Mouse (Mus musculus): Measurements from ENCODE around the gene Dvl2. TPM values are rescaled to one million over a fixed set of nuclear protein-coding genes. Genes with fewer than 3 reads are reported as not detected.

Dvl2 gene
- total and polyA plus RNA-seq, 3 experiments, result 11.2 to 22.2 (median 12.2) TPM

Small RNAs within 50 kb of the gene (microRNA-seq; reads per million reads assigned to microRNA genes)
- gene Gm44349, result 0 to 0.66 reads per million in 2 experiments
- gene Mir324, result 1,982 to 2,409 reads per million in 2 experiments

Other genes starting within 250 kb of the Dvl2 start
Only the 30 nearest of the 39 such genes appear.
- 1 to 10 TPM; 1.7 to 3.1 TPM for gene Chrnb1, start 204.7 kb upstream of the Dvl2 start, total RNA-seq (2021)
- gene Chrnb1, start 204.7 kb upstream of the Dvl2 start, polyA plus RNA-seq (2012; rRNA removed), result 2.7 and 3.0 TPM in 2 replicates
- 10 to 100 TPM in 1 of 2 experiments, 1 to 10 TPM in 1; 4.6 to 12.8 TPM for gene Fgf11, start 198.7 kb upstream of the Dvl2 start, total RNA-seq (2021)
- gene Fgf11, start 198.7 kb upstream of the Dvl2 start, polyA plus RNA-seq (2012; rRNA removed), result 6.0 and 13.4 TPM in 2 replicates
- gene Tmem102, start 195.0 kb upstream of the Dvl2 start, total RNA-seq (2021), result 1 to 10 TPM in 1 of 2 experiments, under 1 TPM in 1; 0.23 to 1.1 TPM
- gene Tmem102, start 195.0 kb upstream of the Dvl2 start, polyA plus RNA-seq (2012; rRNA removed), result 0.81 and 0.94 TPM in 2 replicates
- gene Gm39566, start 185.3 kb upstream of the Dvl2 start, total RNA-seq (2021), result not detected
- not detected in 2 replicates for gene Gm39566, start 185.3 kb upstream of the Dvl2 start, polyA plus RNA-seq (2012; rRNA removed)
- gene Spem2, start 182.1 kb upstream of the Dvl2 start, total RNA-seq (2021), result not detected
- gene Spem2, start 182.1 kb upstream of the Dvl2 start, polyA plus RNA-seq (2012; rRNA removed), result 0.09 TPM in 1 of 2 replicates, not detected in the other
- not detected for gene Spem1, start 178.4 kb upstream of the Dvl2 start, total RNA-seq (2021)
- gene Spem1, start 178.4 kb upstream of the Dvl2 start, polyA plus RNA-seq (2012; rRNA removed), result not detected in 2 replicates
- 10 to 100 TPM; 14.6 to 21.8 TPM for gene Nlgn2, start 162.8 kb upstream of the Dvl2 start, total RNA-seq (2021)
- gene Nlgn2, start 162.8 kb upstream of the Dvl2 start, polyA plus RNA-seq (2012; rRNA removed), result 55.0 and 58.6 TPM in 2 replicates
- 100 to 1,000 TPM; 139 to 173 TPM for gene Tmem256, start 162.1 kb upstream of the Dvl2 start, total RNA-seq (2021)
- gene Tmem256, start 162.1 kb upstream of the Dvl2 start, polyA plus RNA-seq (2012; rRNA removed), result 116 and 160 TPM in 2 replicates
- 10 to 100 TPM; 50.8 to 53.5 TPM for gene Plscr3, start 154.2 kb upstream of the Dvl2 start, total RNA-seq (2021)
- 224 and 230 TPM in 2 replicates for gene Plscr3, start 154.2 kb upstream of the Dvl2 start, polyA plus RNA-seq (2012; rRNA removed)
- under 1 TPM in 1 of 2 experiments, not detected in 1; 0.38 TPM for gene Tnk1, start 141.9 kb upstream of the Dvl2 start, total RNA-seq (2021)
- 0.17 and 0.91 TPM in 2 replicates for gene Tnk1, start 141.9 kb upstream of the Dvl2 start, polyA plus RNA-seq (2012; rRNA removed)
- not detected for gene Tmem95, start 122.6 kb upstream of the Dvl2 start, total RNA-seq (2021)
- gene Tmem95, start 122.6 kb upstream of the Dvl2 start, polyA plus RNA-seq (2012; rRNA removed), result not detected in 2 replicates
- gene Kctd11, start 119.2 kb upstream of the Dvl2 start, total RNA-seq (2021), result 1 to 10 TPM; 3.2 to 5.7 TPM
- 4.1 and 4.9 TPM in 2 replicates for gene Kctd11, start 119.2 kb upstream of the Dvl2 start, polyA plus RNA-seq (2012; rRNA removed)
- gene Acap1, start 105.1 kb upstream of the Dvl2 start, total RNA-seq (2021), result under 1 TPM; 0.46 to 0.69 TPM
- 0.71 and 1.0 TPM in 2 replicates for gene Acap1, start 105.1 kb upstream of the Dvl2 start, polyA plus RNA-seq (2012; rRNA removed)
- under 1 TPM; 0.66 to 0.86 TPM for gene 2810408A11Rik, start 99.6 kb upstream of the Dvl2 start, total RNA-seq (2021)
- 0.18 and 0.74 TPM in 2 replicates for gene 2810408A11Rik, start 99.6 kb upstream of the Dvl2 start, polyA plus RNA-seq (2012; rRNA removed)
- 10 to 100 TPM; 40.6 to 44.2 TPM for gene Neurl4, start 99.5 kb upstream of the Dvl2 start, total RNA-seq (2021)
- 38.6 and 47.6 TPM in 2 replicates for gene Neurl4, start 99.5 kb upstream of the Dvl2 start, polyA plus RNA-seq (2012; rRNA removed)
- 10 to 100 TPM; 44.7 to 61.8 TPM for gene Gps2, start 86.7 kb upstream of the Dvl2 start, total RNA-seq (2021)
- gene Gps2, start 86.7 kb upstream of the Dvl2 start, polyA plus RNA-seq (2012; rRNA removed), result 130 and 148 TPM in 2 replicates
- gene Eif5a, start 78.6 kb upstream of the Dvl2 start, total RNA-seq (2021), result 100 to 1,000 TPM; 572 to 622 TPM
- gene Eif5a, start 78.6 kb upstream of the Dvl2 start, polyA plus RNA-seq (2012; rRNA removed), result 180 and 225 TPM in 2 replicates
- gene Ybx2, start 64.8 kb upstream of the Dvl2 start, total RNA-seq (2021), result 10 to 100 TPM; 12.9 to 20.0 TPM
- gene Ybx2, start 64.8 kb upstream of the Dvl2 start, polyA plus RNA-seq (2012; rRNA removed), result 21.8 and 41.4 TPM in 2 replicates
- gene Slc2a4, start 52.4 kb upstream of the Dvl2 start, total RNA-seq (2021), result 100 to 1,000 TPM in 1 of 2 experiments, 10 to 100 TPM in 1; 84.2 to 119 TPM
- 138 and 142 TPM in 2 replicates for gene Slc2a4, start 52.4 kb upstream of the Dvl2 start, polyA plus RNA-seq (2012; rRNA removed)
- gene Cldn7, start 35.8 kb upstream of the Dvl2 start, total RNA-seq (2021), result under 1 TPM in 1 of 2 experiments, not detected in 1; 0.78 TPM
- gene Cldn7, start 35.8 kb upstream of the Dvl2 start, polyA plus RNA-seq (2012; rRNA removed), result 0.11 and 0.32 TPM in 2 replicates
- 100 to 1,000 TPM; 130 to 136 TPM for gene Ctdnep1, start 19.4 kb upstream of the Dvl2 start, total RNA-seq (2021)
- gene Ctdnep1, start 19.4 kb upstream of the Dvl2 start, polyA plus RNA-seq (2012; rRNA removed), result 106 and 117 TPM in 2 replicates
- gene Elp5, start 18.1 kb upstream of the Dvl2 start, total RNA-seq (2021), result 10 to 100 TPM; 61.9 to 91.9 TPM
- gene Elp5, start 18.1 kb upstream of the Dvl2 start, polyA plus RNA-seq (2012; rRNA removed), result 45.0 and 45.6 TPM in 2 replicates
- 100 to 1,000 TPM; 487 to 580 TPM for gene Gabarap, start 9.5 kb upstream of the Dvl2 start, total RNA-seq (2021)
- 226 and 315 TPM in 2 replicates for gene Gabarap, start 9.5 kb upstream of the Dvl2 start, polyA plus RNA-seq (2012; rRNA removed)
- gene Phf23, start 4.8 kb upstream of the Dvl2 start, total RNA-seq (2021), result 10 to 100 TPM; 52.2 to 57.6 TPM
- 9.7 and 19.0 TPM in 2 replicates for gene Phf23, start 4.8 kb upstream of the Dvl2 start, polyA plus RNA-seq (2012; rRNA removed)
- 100 to 1,000 TPM; 426 to 754 TPM for gene Acadvl, start 14.8 kb downstream of the Dvl2 start, total RNA-seq (2021)
- 171 and 186 TPM in 2 replicates for gene Acadvl, start 14.8 kb downstream of the Dvl2 start, polyA plus RNA-seq (2012; rRNA removed)
- gene Dlg4, start 16.3 kb downstream of the Dvl2 start, total RNA-seq (2021), result 10 to 100 TPM; 22.9 to 32.4 TPM
- gene Dlg4, start 16.3 kb downstream of the Dvl2 start, polyA plus RNA-seq (2012; rRNA removed), result 21.7 and 22.1 TPM in 2 replicates
- gene Asgr1, start 53.5 kb downstream of the Dvl2 start, total RNA-seq (2021), result 1 to 10 TPM in 1 of 2 experiments, not detected in 1; 1.7 TPM
- 0.08 TPM in 1 of 2 replicates, not detected in the other for gene Asgr1, start 53.5 kb downstream of the Dvl2 start, polyA plus RNA-seq (2012; rRNA removed)
- gene Asgr2, start 92.0 kb downstream of the Dvl2 start, total RNA-seq (2021), result 1 to 10 TPM in 1 of 2 experiments, under 1 TPM in 1; 0.45 to 2.8 TPM
- 0.96 and 2.6 TPM in 2 replicates for gene Asgr2, start 92.0 kb downstream of the Dvl2 start, polyA plus RNA-seq (2012; rRNA removed)
- gene Mgl2, start 129.7 kb downstream of the Dvl2 start, total RNA-seq (2021), result 1 to 10 TPM; 3.5 to 8.1 TPM
- 2.2 and 2.3 TPM in 2 replicates for gene Mgl2, start 129.7 kb downstream of the Dvl2 start, polyA plus RNA-seq (2012; rRNA removed)
- 1 to 10 TPM; 1.9 to 6.1 TPM for gene Clec10a, start 155.6 kb downstream of the Dvl2 start, total RNA-seq (2021)
- gene Clec10a, start 155.6 kb downstream of the Dvl2 start, polyA plus RNA-seq (2012; rRNA removed), result 1.2 and 1.7 TPM in 2 replicates

Data from adrenal gland, adult 2 months (tissue).